Comparison of ENCODE assay signal across 20 mouse cellular contexts in genomic region chr14:24985806-24986359, GRCm38 (mm10).
DNase-seq lines count a peak whose midpoint lies in the region; ATAC-seq lines count a peak whose summit lies in the region.
"Had no signal": no experiment of that assay in that cellular context is flagged by ENCODE, and none has a peak within 500 bp of the region (broad histone marks: within the 10 kb centered on the region; RNA-seq: fewer than 3 reads in every experiment).

No protein-coding gene starts in this region.

- no peaks in the 10 kb centered on the region for H3K9me3 ChIP-seq in kidney, embryonic 14.5 days (ENCODE audit: control insufficient read depth, low read length)
- no peaks in the 10 kb centered on the region for H3K9me3 ChIP-seq in limb, embryonic 10.5 days (replicated peaks)
- 0 out of 2 replicates have a peak, but pooled peaks cover 6% of the 10 kb centered on the region for H3K9me3 ChIP-seq in limb, embryonic 13.5 days
- H3K9me3 ChIP-seq: heart, embryonic 10.5 days; heart, embryonic 15.5 days; hindbrain, embryonic 15.5 days had no signal

- ATAC-seq in kidney, embryonic 14.5 days (ENCODE audit: low FRiP score, low TSS enrichment): peak; percentile 34; the same call in 1 of the 2 replicates
- ATAC-seq in limb, embryonic 13.5 days (ENCODE audit: low FRiP score, low read depth): peak; percentile 48; the same call in 1 of the 2 replicates
- no peak for ATAC-seq in cerebellum, adult (ENCODE audit: insufficient number of reproducible peaks, low FRiP score, low TSS enrichment)
- ATAC-seq: forebrain, postnatal 0 days had no signal

- 48% methylated on average over 6 of the region's 6 CpGs for WGBS in kidney, embryonic 14.5 days
- WGBS in limb, embryonic 10.5 days: 29% methylated on average over 6 of the region's 6 CpGs
- 16% methylated on average over 6 of the region's 6 CpGs for WGBS in limb, embryonic 13.5 days

- no peak overlapping the region for H3K4me2 ChIP-seq in kidney, embryonic 14.5 days (replicated peaks; ENCODE audit: low read depth, low read length)
- no peak overlapping the region for H3K4me2 ChIP-seq in limb, embryonic 13.5 days (replicated peaks)
- H3K4me2 ChIP-seq: embryonic facial prominence, embryonic 12.5 days; forebrain, embryonic 12.5 days; heart, embryonic 15.5 days; hindbrain, embryonic 15.5 days had no signal

- H3K9ac ChIP-seq in kidney, embryonic 14.5 days (ENCODE audit: low read depth, low read length): no peak overlapping the region
- H3K9ac ChIP-seq in limb, embryonic 13.5 days: no peak overlapping the region
- H3K9ac ChIP-seq: embryonic facial prominence, embryonic 12.5 days; forebrain, embryonic 12.5 days; forebrain, postnatal 0 days; heart, embryonic 15.5 days; hindbrain, embryonic 15.5 days had no signal

- no peak overlapping the region for H3K27ac ChIP-seq in kidney, embryonic 14.5 days (ENCODE audit: low read depth, low read length)
- peak overlapping the region; percentile 84 for H3K27ac ChIP-seq in limb, embryonic 10.5 days
- H3K27ac ChIP-seq in limb, embryonic 13.5 days: peak overlapping the region; percentile 77
- H3K27ac ChIP-seq: embryonic facial prominence, embryonic 12.5 days; forebrain, embryonic 12.5 days; heart, embryonic 10.5 days; heart, embryonic 15.5 days; hindbrain, embryonic 15.5 days had no signal

- H3K36me3 ChIP-seq in kidney, embryonic 14.5 days (ENCODE audit: control insufficient read depth, insufficient read depth, low read length): no peaks in the 10 kb centered on the region
- H3K36me3 ChIP-seq in limb, embryonic 10.5 days: no peaks in the 10 kb centered on the region
- H3K36me3 ChIP-seq in limb, embryonic 13.5 days: no peaks in the 10 kb centered on the region
- H3K36me3 ChIP-seq: embryonic facial prominence, embryonic 12.5 days; forebrain, embryonic 12.5 days; heart, embryonic 10.5 days; heart, embryonic 15.5 days; hindbrain, embryonic 15.5 days had no signal

- H3K4me1 ChIP-seq in kidney, embryonic 14.5 days (ENCODE audit: control insufficient read depth, insufficient read depth, low read length): peaks cover 11% of the 10 kb centered on the region
- peaks cover 60% of the 10 kb centered on the region for H3K4me1 ChIP-seq in limb, embryonic 10.5 days
- H3K4me1 ChIP-seq in limb, embryonic 13.5 days: peaks cover 58% of the 10 kb centered on the region
- H3K4me1 ChIP-seq: hindbrain, embryonic 15.5 days had no signal

- no peak overlapping the region for H3K4me3 ChIP-seq in kidney, embryonic 14.5 days (ENCODE audit: low read length)
- H3K4me3 ChIP-seq in limb, embryonic 10.5 days: no peak overlapping the region
- H3K4me3 ChIP-seq in limb, embryonic 13.5 days: no peak overlapping the region
- H3K4me3 ChIP-seq: embryonic facial prominence, embryonic 12.5 days; forebrain, embryonic 12.5 days; heart, embryonic 10.5 days; heart, embryonic 15.5 days; hindbrain, embryonic 15.5 days had no signal

- H3K27me3 ChIP-seq in kidney, embryonic 14.5 days (ENCODE audit: control insufficient read depth, insufficient read depth, low read length): no peaks in the 10 kb centered on the region
- no peaks in the 10 kb centered on the region for H3K27me3 ChIP-seq in limb, embryonic 10.5 days (ENCODE audit: low read depth, poor library complexity, severe bottlenecking)
- no peaks in the 10 kb centered on the region for H3K27me3 ChIP-seq in limb, embryonic 13.5 days
- H3K27me3 ChIP-seq: embryonic facial prominence, embryonic 12.5 days; forebrain, embryonic 12.5 days; heart, embryonic 15.5 days; hindbrain, embryonic 15.5 days had no signal

- no peak for DNase-seq in kidney, postnatal 25 days
- peak; percentile 71 for DNase-seq in limb, embryonic 10.5 days (ENCODE audit: low spot score)
- DNase-seq in right cerebral cortex, postnatal 25 days: no peak
- DNase-seq: adrenal gland, adult 2 months; adrenal gland, postnatal 25 days; cerebellum, adult 8-10 months; cerebellum, postnatal 14 days; embryo, embryonic 11 days; forebrain, postnatal 0 days; gastrocnemius, postnatal 10 days; heart, adult 18-20 months; heart, postnatal 14 days had no signal
